Mouse (Mus musculus) MEL (cell line): ENCODE data around the gene Gfi1. TPM values are rescaled to one million over a fixed set of nuclear protein-coding genes. Genes with fewer than 3 reads are reported as not detected.

ENCODE experiments used
- DNase-seq: peaks from one replicate; pipeline ENCODE4 v3.0.0; 2011; ENCODE audit warnings: low read depth, low spot score
- H3K27ac ChIP-seq: 2 replicates; pipeline ENCODE4 v1.5.1; 2012; ENCODE audit warnings: low read depth, mild to moderate bottlenecking, control low read depth, low read length, moderate library complexity; ENCODE audit not compliant: control insufficient read depth
- H3K27me3 ChIP-seq, 2 experiments: fragments of 150-350 bp in 1 of 2; sonication (generic) in 1 of 2; 2 replicates each; pipeline ENCODE4 v1.6.1; 2012; ENCODE audit warnings: low read length in 2 of 2, mild to moderate bottlenecking in 2 of 2, improper control_type of control experiment in 1 of 2, moderate library complexity in 1 of 2; ENCODE audit not compliant: insufficient read depth in 2 of 2, control insufficient read depth in 1 of 2
- H3K36me3 ChIP-seq, 2 experiments: 2 replicates each; pipeline ENCODE4 v1.6.1; 2012 to 2014; ENCODE audit warnings: low read length in 2 of 2, improper control_type of control experiment in 1 of 2, inconsistent platforms in 1 of 2, mild to moderate bottlenecking in 1 of 2; ENCODE audit not compliant: insufficient read depth in 2 of 2, control insufficient read depth in 1 of 2
- H3K4me1 ChIP-seq, 2 experiments: fragments of 150-350 bp in 1 of 2; sonication (generic) in 1 of 2; 2 replicates each; pipeline ENCODE4 v1.6.1; 2012; ENCODE audit warnings: low read length in 2 of 2, improper control_type of control experiment in 1 of 2, mild to moderate bottlenecking in 1 of 2; ENCODE audit not compliant: insufficient read depth in 2 of 2, control insufficient read depth in 1 of 2
- H3K4me3 ChIP-seq, 2 experiments: fragments of 150-350 bp in 1 of 2; sonication (generic) in 1 of 2; 2 replicates each; pipeline ENCODE4 v1.5.1; 2012; ENCODE audit warnings: low read depth in 2 of 2, low read length in 2 of 2, mild to moderate bottlenecking in 2 of 2, moderate library complexity in 2 of 2, control low read depth in 1 of 2, improper control_type of control experiment in 1 of 2; ENCODE audit not compliant: control insufficient read depth in 1 of 2, insufficient read depth in 1 of 2
- H3K79me2 ChIP-seq: 2 replicates; pipeline ENCODE4 v1.6.1; 2012; ENCODE audit warnings: mild to moderate bottlenecking, low read length, moderate library complexity; ENCODE audit not compliant: control insufficient read depth, poor library complexity, insufficient read depth
- H3K9ac ChIP-seq: 2 replicates; pipeline ENCODE4 v1.6.1; 2012; ENCODE audit warnings: low read depth, mild to moderate bottlenecking, control low read depth, low read length, moderate library complexity; ENCODE audit not compliant: control insufficient read depth, poor library complexity, severe bottlenecking
- H3K9me3 ChIP-seq: fragments of 150-350 bp; sonication (generic); replicated peaks from 2 replicates; pipeline ENCODE4 v1.6.1; 2012; ENCODE audit warnings: mild to moderate bottlenecking, low read length, improper control_type of control experiment, moderate library complexity; ENCODE audit not compliant: insufficient read depth
- BHLHE40 ChIP-seq: IDR thresholded peaks from 2 replicates; pipeline ENCODE4 v1.6.1; 2012; ENCODE audit warnings: low read depth, mild to moderate bottlenecking, inconsistent platforms, low read length, improper control_type of control experiment, borderline replicate concordance
- CHD2 ChIP-seq: IDR thresholded peaks from 2 replicates; pipeline ENCODE4 v1.6.1; 2011; ENCODE audit warnings: low read length, improper control_type of control experiment
- CTCF ChIP-seq, 3 experiments: IDR thresholded peaks in 2 of 3; conservative IDR thresholded peaks in 1 of 3; 2 replicates each; pipeline ENCODE4 v1.5.1; 2011 to 2012; ENCODE audit warnings: low read length in 3 of 3, low read depth in 2 of 3, mild to moderate bottlenecking in 2 of 3, improper control_type of control experiment in 1 of 3, inconsistent platforms in 1 of 3, mixed read lengths in 1 of 3, moderate library complexity in 1 of 3; ENCODE audit not compliant: control insufficient read depth in 1 of 3, insufficient read depth in 1 of 3, poor library complexity in 1 of 3, severe bottlenecking in 1 of 3
- E2F4 ChIP-seq: IDR thresholded peaks from 2 replicates; pipeline ENCODE4 v1.6.1; 2011; ENCODE audit warnings: low read depth, low read length, improper control_type of control experiment, borderline replicate concordance
- ELF1 ChIP-seq: IDR thresholded peaks from 2 replicates; pipeline ENCODE4 v1.6.1; 2014; ENCODE audit warnings: low read depth, mild to moderate bottlenecking, inconsistent platforms, low read length, improper control_type of control experiment, moderate library complexity
- EP300 ChIP-seq, 2 experiments: IDR thresholded peaks; 2 replicates each; pipeline ENCODE4 v1.6.1; 2011; ENCODE audit warnings: improper control_type of control experiment in 2 of 2, low read length in 2 of 2, low read depth in 1 of 2, mild to moderate bottlenecking in 1 of 2
- ETS1 ChIP-seq: IDR thresholded peaks from 2 replicates; pipeline ENCODE4 v1.6.1; 2012; ENCODE audit warnings: low read depth, mild to moderate bottlenecking, inconsistent platforms, low read length, improper control_type of control experiment, moderate library complexity
- GATA1 ChIP-seq: IDR thresholded peaks from 2 replicates; pipeline ENCODE4 v1.6.1; 2011; ENCODE audit warnings: low read depth, low read length, improper control_type of control experiment
- HCFC1 ChIP-seq: IDR thresholded peaks from 2 replicates; pipeline ENCODE4 v1.6.1; 2012; ENCODE audit warnings: low read depth, mild to moderate bottlenecking, inconsistent platforms, low read length, improper control_type of control experiment, moderate library complexity
- JUND ChIP-seq: IDR thresholded peaks from 2 replicates; pipeline ENCODE4 v1.6.1; 2011; ENCODE audit warnings: low read depth, mild to moderate bottlenecking, improper control_type of control experiment, low read length
- MAX ChIP-seq: IDR thresholded peaks from 2 replicates; pipeline ENCODE4 v1.6.1; 2011; ENCODE audit warnings: low read length, improper control_type of control experiment
- MXI1 ChIP-seq: IDR thresholded peaks from 2 replicates; pipeline ENCODE4 v1.6.1; 2011; ENCODE audit warnings: mild to moderate bottlenecking, low read depth, low read length, improper control_type of control experiment
- MYB ChIP-seq: IDR thresholded peaks from 2 replicates; pipeline ENCODE4 v1.6.1; 2011; ENCODE audit warnings: mild to moderate bottlenecking, low read depth, low read length, improper control_type of control experiment
- MYC ChIP-seq: IDR thresholded peaks from 2 replicates; pipeline ENCODE4 v1.6.1; 2011; ENCODE audit warnings: low read depth, mild to moderate bottlenecking, low read length, improper control_type of control experiment, moderate library complexity
- POLR2A ChIP-seq, 2 experiments: IDR thresholded peaks; 2 replicates each; pipeline ENCODE4 v1.6.1; 2011 to 2012; ENCODE audit warnings: low read length in 2 of 2, mild to moderate bottlenecking in 2 of 2, control low read depth in 1 of 2, improper control_type of control experiment in 1 of 2, low read depth in 1 of 2, moderate library complexity in 1 of 2; ENCODE audit not compliant: control insufficient read depth in 1 of 2, insufficient read depth in 1 of 2, poor library complexity in 1 of 2
- SIN3A ChIP-seq: IDR thresholded peaks from 2 replicates; pipeline ENCODE4 v1.6.1; 2012; ENCODE audit warnings: low read length, improper control_type of control experiment, inconsistent platforms
- SMC3 ChIP-seq: IDR thresholded peaks from 2 replicates; pipeline ENCODE4 v1.6.1; 2011; ENCODE audit warnings: low read depth, low read length, improper control_type of control experiment
- TAL1 ChIP-seq: IDR thresholded peaks from 2 replicates; pipeline ENCODE4 v1.6.1; 2012; ENCODE audit warnings: mild to moderate bottlenecking, inconsistent platforms, low read length, moderate library complexity, mixed read lengths
- TBP ChIP-seq: IDR thresholded peaks from 2 replicates; pipeline ENCODE4 v1.8.0; 2011; ENCODE audit warnings: low read depth, low read length, improper control_type of control experiment
- TCF12 ChIP-seq: IDR thresholded peaks from 2 replicates; pipeline ENCODE4 v1.6.1; 2014; ENCODE audit warnings: low read depth, mild to moderate bottlenecking, inconsistent platforms, low read length, improper control_type of control experiment, moderate library complexity
- USF1 ChIP-seq: IDR thresholded peaks from 2 replicates; pipeline ENCODE4 v1.6.1; 2014; ENCODE audit warnings: low read depth, mild to moderate bottlenecking, inconsistent platforms, low read length, improper control_type of control experiment, moderate library complexity
- USF2 ChIP-seq, 2 experiments: IDR thresholded peaks; 2 replicates each; pipeline ENCODE4 v1.6.1; 2011 to 2012; ENCODE audit warnings: improper control_type of control experiment in 2 of 2, low read length in 2 of 2, borderline replicate concordance in 1 of 2, inconsistent platforms in 1 of 2, low read depth in 1 of 2, mild to moderate bottlenecking in 1 of 2; ENCODE audit not compliant: insufficient read depth in 1 of 2
- ZC3H11A ChIP-seq: IDR thresholded peaks from 2 replicates; pipeline ENCODE4 v1.6.1; 2012; ENCODE audit warnings: low read depth, mild to moderate bottlenecking, inconsistent platforms, low read length, improper control_type of control experiment
- ZKSCAN1 ChIP-seq: IDR thresholded peaks from 2 replicates; pipeline ENCODE4 v1.6.1; 2012; ENCODE audit warnings: low read depth, mild to moderate bottlenecking, inconsistent platforms, low read length, improper control_type of control experiment, moderate library complexity
- ZMIZ1 ChIP-seq: IDR thresholded peaks from 2 replicates; pipeline ENCODE4 v1.6.1; 2012; ENCODE audit warnings: low read depth, mild to moderate bottlenecking, inconsistent platforms, low read length, improper control_type of control experiment, moderate library complexity
- polyA plus RNA-seq, 2 experiments: library from polyadenylated mRNA; stranded (reverse) in 1 of 2; unstranded in 1 of 2; fragments of >175 nt in 1 of 2; fragments of >200 nt in 1 of 2; gene quantifications; 2 replicates each; pipeline versions ENCODE4 v1.2.1 to v1.2.4; 2012; ENCODE audit warnings: low replicate concordance in 2 of 2, low read depth in 1 of 2; ENCODE audit not compliant: insufficient read length in 2 of 2, insufficient read depth in 1 of 2, missing spikeins in 1 of 2
- total RNA-seq: library from RNA; depleted of rRNA; stranded (reverse); fragments of 300-350 nt; gene quantifications from 2 replicates; pipeline ENCODE4 v1.2.3, GENCODE M21; 2012

The Gfi1 gene
- total and polyA plus RNA-seq, 3 experiments: 0.04 TPM; not detected in 2

- peaks cover 0 to 20% of the 10 kb centered on the region in 2 experiments; a peak in 2 of 4 replicates for H3K36me3 ChIP-seq
Measured at GRCm38 (mm10) chr5:107753656-107754055, 27.8 kb upstream of the Gfi1 start.

DNA sequence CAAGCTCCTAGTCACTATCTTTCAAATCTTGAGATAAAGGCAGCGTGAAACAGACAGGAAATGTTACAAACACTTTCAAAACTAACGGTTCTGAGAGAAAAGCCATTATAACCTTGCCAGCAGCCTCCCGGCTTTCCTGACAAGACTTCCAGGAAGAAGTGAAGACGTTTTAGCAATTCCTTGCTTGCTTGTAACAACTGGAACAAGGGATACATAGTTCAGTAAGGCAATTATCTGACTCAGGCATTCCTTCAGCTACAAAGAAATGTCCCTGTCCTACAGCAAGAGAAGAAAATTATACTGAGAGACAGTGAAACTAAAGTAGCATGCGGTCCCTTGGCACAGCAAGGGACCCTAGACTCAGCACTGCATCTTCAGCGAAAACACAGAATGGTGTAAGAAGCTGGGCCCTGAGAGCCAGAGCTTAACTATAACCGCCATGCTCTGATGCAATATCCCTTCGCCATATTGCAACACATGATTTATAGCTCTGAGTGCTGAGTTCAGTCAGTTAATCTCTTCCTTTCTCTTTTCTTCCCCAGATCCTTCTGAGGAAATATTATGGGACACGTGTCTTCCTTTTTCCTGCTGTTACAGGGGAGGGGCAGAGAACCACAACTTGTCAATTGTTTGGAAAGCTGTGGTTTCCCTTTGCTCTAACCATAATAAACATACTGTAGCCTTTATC lies 23.5 kb upstream of the Gfi1 start:
- H3K27me3 ChIP-seq: no peaks in the 10 kb centered on the region
- peak overlapping the region; percentile 95 for H3K27ac ChIP-seq
- H3K9me3 ChIP-seq: no peaks in the 10 kb centered on the region
- H3K36me3 ChIP-seq: peaks cover 0 to 20% of the 10 kb centered on the region in 2 experiments; a peak in 2 of 4 replicates
- peaks cover 15 to 17% of the 10 kb centered on the region in 2 experiments for H3K4me1 ChIP-seq
- TF ChIP-seq MXI1 (0 out of 2 replicates have a peak, but pooled peaks have one; percentile 50), TCF12 (peak; percentile 55; the same call in 1 of the 2 replicates), EP300 (IDR thresholded peaks at IDR 0.05; ENCODE audit: low read depth in 1 of 2, low read length in 2 of 2) (peak in 1 of 2 experiments; percentile 69; a peak in 3 of 4 replicates), TBP (no peak), USF1 (peak; percentile 80; the same call in 1 of the 2 replicates), ELF1 (0 out of 2 replicates have a peak, but pooled peaks have one; percentile 16), ZMIZ1 (no peak), CTCF (IDR thresholded peaks at IDR 0.05 in 2 of 3, conservative IDR thresholded peaks at IDR 0.05 in 1 of 3; ENCODE audit: control insufficient read depth in 1 of 3, insufficient read depth in 1 of 3, low read depth in 2 of 3, low read length in 3 of 3, poor library complexity in 1 of 3, severe bottlenecking in 1 of 3) (no peak), GATA1 (peak; percentile 27; the same call in 1 of the 2 replicates), USF2 (IDR thresholded peaks at IDR 0.05; ENCODE audit: borderline replicate concordance in 1 of 2, insufficient read depth in 1 of 2, low read depth in 1 of 2, low read length in 2 of 2) (0 out of 4 replicates have a peak, but pooled peaks of 1 of the 2 experiments have one; percentile 9), ETS1 (peak; percentile 63; the same call in 1 of the 2 replicates)
- H3K79me2 ChIP-seq: no peaks in the 10 kb centered on the region
- DNase-seq: peak; percentile 61
- peak overlapping the region; percentile 62 for H3K9ac ChIP-seq
- peak overlapping the region in 1 of 2 experiments; percentile 48; a peak in 1 of 4 replicates for H3K4me3 ChIP-seq

More at GRCm38 (mm10) chr5:107753656-107754055, 27.8 kb upstream of the Gfi1 start:
- no peak for DNase-seq
- Histone ChIP-seq H3K79me2 (no peaks in the 10 kb centered on the region), H3K27ac (no peak overlapping the region)
- no peak for TF ChIP-seq POLR2A (IDR thresholded peaks at IDR 0.05; ENCODE audit: control insufficient read depth in 1 of 2, insufficient read depth in 1 of 2, low read depth in 1 of 2, low read length in 2 of 2, poor library complexity in 1 of 2)
- TF ChIP-seq ZC3H11A: no peak
- TF ChIP-seq TCF12: no peak
- no peak for TF ChIP-seq CHD2
- no peak for TF ChIP-seq SMC3
- no peak for TF ChIP-seq TAL1
- TF ChIP-seq MAX: no peak
- TF ChIP-seq USF1: no peak
- TF ChIP-seq HCFC1: no peak
- no peak for TF ChIP-seq MYB
- TF ChIP-seq CTCF (IDR thresholded peaks at IDR 0.05 in 2 of 3, conservative IDR thresholded peaks at IDR 0.05 in 1 of 3; ENCODE audit: control insufficient read depth in 1 of 3, insufficient read depth in 1 of 3, low read depth in 2 of 3, low read length in 3 of 3, poor library complexity in 1 of 3, severe bottlenecking in 1 of 3): no peak
- TF ChIP-seq E2F4: no peak
- no peak for TF ChIP-seq MXI1
- TF ChIP-seq ZKSCAN1: no peak
- TF ChIP-seq SIN3A: no peak
- no peak for TF ChIP-seq GATA1
- TF ChIP-seq ETS1: no peak
- TF ChIP-seq BHLHE40: no peak
- TF ChIP-seq JUND: no peak
- TF ChIP-seq MYC: no peak
- TF ChIP-seq, all 39 proteins: peak for 0
- Histone ChIP-seq H3K27me3 (no peaks in the 10 kb centered on the region), H3K4me1 (peaks cover 15 to 17% of the 10 kb centered on the region in 2 experiments), H3K4me3 (no peak overlapping the region), H3K9ac (no peak overlapping the region), H3K9me3 (no peaks in the 10 kb centered on the region)
